Mouse (Mus musculus): Measurements from ENCODE around the gene Dnase2a. TPM values are rescaled to one million over a fixed set of nuclear protein-coding genes. Genes with fewer than 3 reads are reported as not detected.

The Dnase2a gene
- polyA plus RNA-seq, 1 experiment from 2014 or later = 8.2 TPM

GRCm38 (mm10) chr8:84910551-84910950 is 2.2 kb downstream of the Dnase2a start:
- DNase-seq (ENCODE audit: low spot score) (no peak), ATAC-seq (ENCODE audit: insufficient number of reproducible peaks, low FRiP score, low TSS enrichment, low read depth) (no peak)
- Histone ChIP-seq H3K27ac (replicated peaks; ENCODE audit: low read depth, low read length) (no peak overlapping the region), H3K36me3 (ENCODE audit: control insufficient read depth, insufficient read depth, low read length) (no peaks in the 10 kb centered on the region), H3K27me3 (ENCODE audit: control insufficient read depth, insufficient read depth, low read length) (peaks cover 40% of the 10 kb centered on the region), H3K9me3 (ENCODE audit: control insufficient read depth, low read length) (no peaks in the 10 kb centered on the region), H3K4me1 (ENCODE audit: control insufficient read depth, insufficient read depth, low read length) (peaks cover 14% of the 10 kb centered on the region), H3K4me3 (ENCODE audit: low read depth, low read length) (no peak overlapping the region), H3K9ac (ENCODE audit: low read length) (no peak overlapping the region), H3K4me2 (ENCODE audit: low read depth, severe bottlenecking) (no peak overlapping the region)
- 87% methylated on average over 6 of the region's 6 CpGs for WGBS

- H3K27me3 ChIP-seq (ENCODE audit: control insufficient read depth, insufficient read depth, low read length) = peaks cover 40% of the 10 kb centered on the region
- ATAC-seq (ENCODE audit: insufficient number of reproducible peaks, low FRiP score, low TSS enrichment, low read depth) = no peak
- H3K4me2 ChIP-seq (ENCODE audit: low read depth, severe bottlenecking) = no peak overlapping the region
- DNase-seq (ENCODE audit: low spot score) = no peak
- H3K4me3 ChIP-seq (ENCODE audit: low read depth, low read length) = no peak overlapping the region
- no peaks in the 10 kb centered on the region for H3K36me3 ChIP-seq (ENCODE audit: control insufficient read depth, insufficient read depth, low read length)
- H3K4me1 ChIP-seq (ENCODE audit: control insufficient read depth, insufficient read depth, low read length) = peaks cover 14% of the 10 kb centered on the region
- no peak overlapping the region for H3K9ac ChIP-seq (ENCODE audit: low read length)
- no peak overlapping the region for H3K27ac ChIP-seq (replicated peaks; ENCODE audit: low read depth, low read length)
- H3K9me3 ChIP-seq (ENCODE audit: control insufficient read depth, low read length) = no peaks in the 10 kb centered on the region
- whole genome bisulfite sequencing = 80% methylated on average over 9 of the region's 9 CpGs
These were observed 3.5 kb downstream of the Dnase2a start for GRCm38 (mm10) chr8:84911854-84912253.

- 22% methylated on average over 26 of the region's 27 CpGs for WGBS
- H3K9ac ChIP-seq (ENCODE audit: low read length) = peak overlapping the region; percentile 40; the same call in 1 of the 2 replicates
These were observed 4.0 kb downstream of the Dnase2a start for GRCm38 (mm10) chr8:84912391-84912790.

GRCm38 (mm10) chr8:84912895-84913501 is 4.6 kb downstream of the Dnase2a start:
- H3K9ac ChIP-seq (ENCODE audit: low read length) = peak overlapping the region; percentile 40
- WGBS = 2% methylated on average over 55 of the region's 55 CpGs
- peak overlapping the region; percentile 35 for H3K4me3 ChIP-seq (ENCODE audit: low read depth, low read length)
- DNase-seq (ENCODE audit: low spot score) (peak; percentile 77), ATAC-seq (ENCODE audit: insufficient number of reproducible peaks, low FRiP score, low TSS enrichment, low read depth) (no peak)
- peak overlapping the region; percentile 84 for H3K4me2 ChIP-seq (ENCODE audit: low read depth, severe bottlenecking)
- H3K27ac ChIP-seq (replicated peaks; ENCODE audit: low read depth, low read length) = no peak overlapping the region
- no peaks in the 10 kb centered on the region for H3K9me3 ChIP-seq (ENCODE audit: control insufficient read depth, low read length)
- H3K4me1 ChIP-seq (ENCODE audit: control insufficient read depth, insufficient read depth, low read length) = peaks cover 14% of the 10 kb centered on the region
- no peaks in the 10 kb centered on the region for H3K36me3 ChIP-seq (ENCODE audit: control insufficient read depth, insufficient read depth, low read length)
- peaks cover 47% of the 10 kb centered on the region for H3K27me3 ChIP-seq (ENCODE audit: control insufficient read depth, insufficient read depth, low read length)

More at GRCm38 (mm10) chr8:84912391-84912790, 4.0 kb downstream of the Dnase2a start:
- Histone ChIP-seq H3K4me3 (ENCODE audit: low read depth, low read length) (peak overlapping the region; percentile 35), H3K27ac (replicated peaks; ENCODE audit: low read depth, low read length) (no peak overlapping the region), H3K27me3 (ENCODE audit: control insufficient read depth, insufficient read depth, low read length) (peaks cover 42% of the 10 kb centered on the region), H3K4me1 (ENCODE audit: control insufficient read depth, insufficient read depth, low read length) (peaks cover 14% of the 10 kb centered on the region), H3K4me2 (ENCODE audit: low read depth, severe bottlenecking) (peak overlapping the region; percentile 84), H3K36me3 (ENCODE audit: control insufficient read depth, insufficient read depth, low read length) (no peaks in the 10 kb centered on the region), H3K9me3 (ENCODE audit: control insufficient read depth, low read length) (no peaks in the 10 kb centered on the region)
- ATAC-seq (ENCODE audit: insufficient number of reproducible peaks, low FRiP score, low TSS enrichment, low read depth) (no peak), DNase-seq (ENCODE audit: low spot score) (no peak)

GRCm38 (mm10) chr8:84913502-84913900 is 5.1 kb downstream of the Dnase2a start:
- Histone ChIP-seq H3K4me1 (ENCODE audit: control insufficient read depth, insufficient read depth, low read length) (peaks cover 14% of the 10 kb centered on the region), H3K36me3 (ENCODE audit: control insufficient read depth, insufficient read depth, low read length) (no peaks in the 10 kb centered on the region), H3K9ac (ENCODE audit: low read length) (peak overlapping the region; percentile 40; the same call in 1 of the 2 replicates), H3K4me3 (ENCODE audit: low read depth, low read length) (peak overlapping the region; percentile 35), H3K27ac (replicated peaks; ENCODE audit: low read depth, low read length) (no peak overlapping the region), H3K4me2 (ENCODE audit: low read depth, severe bottlenecking) (peak overlapping the region; percentile 84), H3K27me3 (ENCODE audit: control insufficient read depth, insufficient read depth, low read length) (peaks cover 52% of the 10 kb centered on the region), H3K9me3 (ENCODE audit: control insufficient read depth, low read length) (no peaks in the 10 kb centered on the region)
- ATAC-seq (ENCODE audit: insufficient number of reproducible peaks, low FRiP score, low TSS enrichment, low read depth) (no peak), DNase-seq (ENCODE audit: low spot score) (no peak)
- WGBS = 10% methylated on average over 9 of the region's 9 CpGs

GRCm38 (mm10) chr8:84913960-84914359 is 5.6 kb downstream of the Dnase2a start:
- no peak overlapping the region for H3K27ac ChIP-seq (replicated peaks; ENCODE audit: low read depth, low read length)
- H3K9ac ChIP-seq (ENCODE audit: low read length) = no peak overlapping the region
- peaks cover 52% of the 10 kb centered on the region for H3K27me3 ChIP-seq (ENCODE audit: control insufficient read depth, insufficient read depth, low read length)
- H3K4me3 ChIP-seq (ENCODE audit: low read depth, low read length) = no peak overlapping the region
- no peak overlapping the region for H3K4me2 ChIP-seq (ENCODE audit: low read depth, severe bottlenecking)
- ATAC-seq (ENCODE audit: insufficient number of reproducible peaks, low FRiP score, low TSS enrichment, low read depth) (no peak), DNase-seq (ENCODE audit: low spot score) (peak; percentile 47)
- WGBS = 38% methylated on average over 4 of the region's 4 CpGs
- H3K9me3 ChIP-seq (ENCODE audit: control insufficient read depth, low read length) = no peaks in the 10 kb centered on the region
- peaks cover 11% of the 10 kb centered on the region for H3K4me1 ChIP-seq (ENCODE audit: control insufficient read depth, insufficient read depth, low read length)
- no peaks in the 10 kb centered on the region for H3K36me3 ChIP-seq (ENCODE audit: control insufficient read depth, insufficient read depth, low read length)

- peaks cover 47% of the 10 kb centered on the region for H3K27me3 ChIP-seq (ENCODE audit: control insufficient read depth, insufficient read depth, low read length)
- H3K9ac ChIP-seq (ENCODE audit: low read length) = no peak overlapping the region
- DNase-seq (ENCODE audit: low spot score) (no peak), ATAC-seq (ENCODE audit: insufficient number of reproducible peaks, low FRiP score, low TSS enrichment, low read depth) (no peak)
- peaks cover 5% of the 10 kb centered on the region for H3K4me1 ChIP-seq (ENCODE audit: control insufficient read depth, insufficient read depth, low read length)
- H3K27ac ChIP-seq (replicated peaks; ENCODE audit: low read depth, low read length) = no peak overlapping the region
- no peaks in the 10 kb centered on the region for H3K9me3 ChIP-seq (ENCODE audit: control insufficient read depth, low read length)
- no peak overlapping the region for H3K4me3 ChIP-seq (ENCODE audit: low read depth, low read length)
- H3K4me2 ChIP-seq (ENCODE audit: low read depth, severe bottlenecking) = no peak overlapping the region
- WGBS = 88% methylated on average over 8 of the region's 8 CpGs
- H3K36me3 ChIP-seq (ENCODE audit: control insufficient read depth, insufficient read depth, low read length) = no peaks in the 10 kb centered on the region
These were observed 6.9 kb downstream of the Dnase2a start for GRCm38 (mm10) chr8:84915269-84915668.

- Histone ChIP-seq H3K9me3 (ENCODE audit: control insufficient read depth, low read length) (no peaks in the 10 kb centered on the region), H3K36me3 (ENCODE audit: control insufficient read depth, insufficient read depth, low read length) (no peaks in the 10 kb centered on the region), H3K4me2 (ENCODE audit: low read depth, severe bottlenecking) (no peak overlapping the region), H3K27me3 (ENCODE audit: control insufficient read depth, insufficient read depth, low read length) (peaks cover 25% of the 10 kb centered on the region), H3K9ac (ENCODE audit: low read length) (no peak overlapping the region), H3K27ac (replicated peaks; ENCODE audit: low read depth, low read length) (no peak overlapping the region), H3K4me1 (ENCODE audit: control insufficient read depth, insufficient read depth, low read length) (peaks cover 2% of the 10 kb centered on the region), H3K4me3 (ENCODE audit: low read depth, low read length) (no peak overlapping the region)
- WGBS = 28% methylated on average over 20 of the region's 20 CpGs
- ATAC-seq (ENCODE audit: insufficient number of reproducible peaks, low FRiP score, low TSS enrichment, low read depth) (no peak), DNase-seq (ENCODE audit: low spot score) (no peak)
These were observed 9.4 kb downstream of the Dnase2a start for GRCm38 (mm10) chr8:84917781-84918180.

- no peaks in the 10 kb centered on the region for H3K4me1 ChIP-seq (ENCODE audit: control insufficient read depth, insufficient read depth, low read length)
- 88% methylated on average over 15 of the region's 15 CpGs for WGBS
These were observed 10.3 kb downstream of the Dnase2a start for GRCm38 (mm10) chr8:84918646-84919045.

More at GRCm38 (mm10) chr8:84918646-84919045, 10.3 kb downstream of the Dnase2a start:
- Histone ChIP-seq H3K27ac (replicated peaks; ENCODE audit: low read depth, low read length) (no peak overlapping the region), H3K9me3 (ENCODE audit: control insufficient read depth, low read length) (no peaks in the 10 kb centered on the region), H3K36me3 (ENCODE audit: control insufficient read depth, insufficient read depth, low read length) (no peaks in the 10 kb centered on the region), H3K27me3 (ENCODE audit: control insufficient read depth, insufficient read depth, low read length) (peaks cover 18% of the 10 kb centered on the region), H3K4me2 (ENCODE audit: low read depth, severe bottlenecking) (no peak overlapping the region), H3K4me3 (ENCODE audit: low read depth, low read length) (no peak overlapping the region), H3K9ac (ENCODE audit: low read length) (no peak overlapping the region)
- DNase-seq (ENCODE audit: low spot score) (no peak), ATAC-seq (ENCODE audit: insufficient number of reproducible peaks, low FRiP score, low TSS enrichment, low read depth) (no peak)
